Mouse (Mus musculus): ENCODE measurements around the gene Usp50. TPM values are rescaled to one million over a fixed set of nuclear protein-coding genes. Genes with fewer than 3 reads are reported as not detected.

The Usp50 gene
- polyA plus RNA-seq, 1 experiment from 2014 or later: 2.8 TPM

DNA sequence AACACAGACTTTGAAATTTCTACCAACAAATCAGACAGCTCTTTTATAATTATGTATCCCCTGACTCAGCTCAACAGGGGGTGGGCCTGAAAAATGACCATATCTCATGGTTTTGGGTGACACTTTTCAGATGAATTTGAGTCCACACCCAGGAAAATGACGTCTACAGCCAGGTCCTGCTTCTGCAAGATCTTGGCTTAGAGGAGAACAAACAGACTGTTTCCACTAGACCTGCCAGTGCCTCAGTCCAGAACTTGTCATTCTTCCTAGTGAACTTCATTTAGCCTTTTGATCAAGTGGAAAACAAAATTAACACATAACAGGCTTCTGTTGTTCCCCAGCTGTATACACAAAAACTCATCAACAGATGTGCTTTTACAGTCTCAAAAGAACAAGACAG, 6.9 kb downstream of the Usp50 start:
- no peaks in the 10 kb centered on the region for H3K36me3 ChIP-seq
- no peak overlapping the region for H3K4me3 ChIP-seq
- no peaks in the 10 kb centered on the region for H3K9me3 ChIP-seq (replicated peaks)
- no peaks in the 10 kb centered on the region for H3K27me3 ChIP-seq (ENCODE audit: low read depth, poor library complexity, severe bottlenecking)
- no peak overlapping the region for H3K27ac ChIP-seq (replicated peaks)
- DNase-seq (ENCODE audit: low spot score): no peak
- 82% methylated on average over 1 of the region's 1 CpGs for WGBS
- H3K4me1 ChIP-seq: no peaks in the 10 kb centered on the region

DNA sequence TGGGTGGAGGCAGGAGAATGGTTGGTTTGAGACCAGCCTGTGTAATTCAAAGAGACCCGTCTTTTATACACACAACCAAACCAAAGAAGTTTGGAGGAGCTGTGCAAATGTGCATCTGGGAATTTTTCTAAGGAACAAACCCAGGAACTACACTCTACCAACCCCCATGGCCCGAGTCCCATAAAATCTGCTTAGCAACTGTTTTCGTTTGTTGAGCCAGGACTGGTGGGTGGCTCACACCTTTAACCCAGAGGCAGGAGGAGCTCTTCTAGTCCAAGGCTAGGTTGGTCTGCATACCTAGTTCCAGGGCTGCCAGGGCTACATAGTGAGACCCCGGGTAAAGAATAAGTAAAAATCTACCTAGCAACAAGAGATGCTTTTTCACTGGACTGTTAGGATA, 7.3 kb downstream of the Usp50 start:
- H3K9me3 ChIP-seq (replicated peaks): no peaks in the 10 kb centered on the region
- no peaks in the 10 kb centered on the region for H3K27me3 ChIP-seq (ENCODE audit: low read depth, poor library complexity, severe bottlenecking)
- no peak overlapping the region for H3K27ac ChIP-seq (replicated peaks)
- DNase-seq (ENCODE audit: low spot score): no peak
- H3K4me3 ChIP-seq: no peak overlapping the region
- no peaks in the 10 kb centered on the region for H3K4me1 ChIP-seq
- 82% methylated on average over 4 of the region's 4 CpGs for WGBS
- no peaks in the 10 kb centered on the region for H3K36me3 ChIP-seq

DNA sequence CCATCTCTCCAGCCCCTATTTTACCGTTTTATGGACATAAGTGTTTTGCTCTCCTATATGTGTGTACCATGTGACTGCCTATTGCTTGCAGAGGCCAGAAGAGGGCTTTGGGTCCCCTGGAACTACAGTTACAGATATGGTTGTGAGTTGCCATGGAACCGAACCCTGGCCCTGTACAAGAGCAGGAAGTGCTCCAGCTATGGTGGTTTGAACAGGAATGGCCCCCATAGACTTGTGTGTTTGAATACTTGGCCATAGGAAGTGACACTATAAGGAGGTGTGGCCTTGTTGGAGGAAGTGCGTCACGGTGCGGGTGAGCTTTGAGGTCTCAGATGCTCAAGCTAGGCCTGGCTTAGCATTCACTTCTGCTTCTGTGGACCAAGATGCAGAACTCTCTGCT, 11.1 kb downstream of the Usp50 start:
- H3K4me3 ChIP-seq: no peak overlapping the region
- no peak for DNase-seq (ENCODE audit: low spot score)
- no peaks in the 10 kb centered on the region for H3K4me1 ChIP-seq
- no peak overlapping the region for H3K27ac ChIP-seq (replicated peaks)
- no peaks in the 10 kb centered on the region for H3K27me3 ChIP-seq (ENCODE audit: low read depth, poor library complexity, severe bottlenecking)
- no peaks in the 10 kb centered on the region for H3K36me3 ChIP-seq
- no peaks in the 10 kb centered on the region for H3K9me3 ChIP-seq (replicated peaks)
- WGBS: 91% methylated on average over 5 of the region's 5 CpGs

DNA sequence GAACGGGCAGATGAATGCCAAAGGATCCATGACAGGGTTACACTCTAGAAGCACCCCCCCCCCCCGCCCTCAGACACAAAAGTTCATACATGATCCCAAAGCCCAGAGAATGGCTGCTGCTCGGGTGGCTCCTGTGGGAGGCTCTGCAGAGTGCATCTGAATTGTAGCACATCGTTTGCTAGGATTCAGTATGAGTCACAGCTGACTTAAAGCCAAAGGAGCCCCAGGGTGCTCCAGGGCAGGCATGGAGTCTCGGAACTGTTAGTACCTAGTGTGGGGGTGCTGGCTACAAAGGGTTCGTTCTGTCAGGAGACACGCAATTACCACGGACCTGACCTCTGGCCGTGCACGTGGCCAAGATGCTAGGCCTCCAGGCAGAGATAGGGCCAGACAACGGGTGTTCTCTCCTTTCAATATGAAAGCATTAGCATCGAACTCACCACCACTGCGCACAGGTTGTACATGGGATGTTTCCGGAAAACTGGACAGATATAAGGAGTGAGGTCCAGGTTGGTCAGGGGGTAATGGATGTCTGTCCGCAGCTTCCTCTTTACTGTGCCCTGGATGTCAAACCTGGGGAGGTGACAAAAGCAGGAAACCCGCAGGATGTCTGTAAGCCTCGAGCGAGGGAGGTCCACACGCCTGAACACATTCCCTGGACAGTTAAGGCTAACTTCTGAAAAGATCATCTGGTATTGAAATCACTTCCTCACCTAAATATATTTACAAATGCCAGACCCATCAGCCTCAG, 13.7 kb downstream of the Usp50 start:
- Histone ChIP-seq H3K27ac (replicated peaks) (no peak overlapping the region), H3K9me3 (replicated peaks) (no peaks in the 10 kb centered on the region), H3K4me1 (peaks cover 6% of the 10 kb centered on the region; the same call in 1 of the 2 replicates), H3K36me3 (peaks cover 5% of the 10 kb centered on the region; the same call in 1 of the 2 replicates), H3K27me3 (ENCODE audit: low read depth, poor library complexity, severe bottlenecking) (no peaks in the 10 kb centered on the region), H3K4me3 (no peak overlapping the region)
- DNase-seq (ENCODE audit: low spot score): no peak
- 82% methylated on average over 19 of the region's 19 CpGs for WGBS

DNA sequence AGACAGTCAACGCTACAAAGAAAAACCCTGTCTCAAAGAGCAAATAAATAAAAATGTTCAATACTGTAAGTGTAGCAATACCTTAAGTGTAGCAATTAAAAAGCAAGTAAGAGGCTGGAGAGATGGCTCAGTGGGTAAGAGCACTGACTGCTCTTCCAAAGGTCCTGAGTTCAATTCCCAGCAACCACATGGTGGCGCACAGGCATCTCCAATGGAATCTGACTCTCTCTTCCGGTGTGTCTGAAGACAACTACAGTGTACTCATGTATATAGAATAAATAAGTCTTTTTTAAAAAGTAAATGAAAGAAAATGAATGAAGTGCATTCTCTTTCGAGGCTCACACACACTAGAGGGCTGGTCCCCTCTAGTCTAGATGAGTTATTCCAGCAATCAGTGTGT, 15.1 kb downstream of the Usp50 start:
- peaks cover 16% of the 10 kb centered on the region for H3K36me3 ChIP-seq
- H3K27ac ChIP-seq (replicated peaks): no peak overlapping the region
- no peaks in the 10 kb centered on the region for H3K27me3 ChIP-seq (ENCODE audit: low read depth, poor library complexity, severe bottlenecking)
- no peak for DNase-seq (ENCODE audit: low spot score)
- peaks cover 6% of the 10 kb centered on the region; the same call in 1 of the 2 replicates for H3K4me1 ChIP-seq
- no peaks in the 10 kb centered on the region for H3K9me3 ChIP-seq (replicated peaks)
- 87% methylated on average over 4 of the region's 4 CpGs for WGBS
- H3K4me3 ChIP-seq: no peak overlapping the region

DNA sequence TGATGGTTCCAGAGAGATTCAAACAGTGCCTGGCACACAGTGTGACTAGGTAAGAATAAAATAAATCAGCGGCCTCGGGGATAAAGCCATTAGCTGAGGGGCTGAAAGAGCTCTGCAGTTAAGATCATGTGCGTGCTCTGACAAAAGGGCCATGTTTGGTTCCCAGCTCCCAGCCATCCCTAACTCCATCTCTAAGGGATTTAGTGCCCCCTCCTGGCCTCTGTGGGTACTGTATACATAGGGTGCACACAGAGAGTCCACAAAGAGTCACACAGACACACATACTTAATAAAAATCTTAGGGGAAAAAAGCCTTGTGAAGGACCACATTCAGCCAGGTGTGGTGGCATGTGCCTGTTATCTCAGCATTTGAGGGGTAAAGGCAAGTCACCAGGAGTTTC, 15.7 kb downstream of the Usp50 start:
- Histone ChIP-seq H3K27me3 (ENCODE audit: low read depth, poor library complexity, severe bottlenecking) (no peaks in the 10 kb centered on the region), H3K4me1 (peaks cover 6% of the 10 kb centered on the region; the same call in 1 of the 2 replicates), H3K9me3 (replicated peaks) (no peaks in the 10 kb centered on the region), H3K4me3 (no peak overlapping the region), H3K27ac (replicated peaks) (no peak overlapping the region), H3K36me3 (peaks cover 22% of the 10 kb centered on the region)
- 96% methylated on average over 3 of the region's 3 CpGs for WGBS
- no peak for DNase-seq (ENCODE audit: low spot score)

DNA sequence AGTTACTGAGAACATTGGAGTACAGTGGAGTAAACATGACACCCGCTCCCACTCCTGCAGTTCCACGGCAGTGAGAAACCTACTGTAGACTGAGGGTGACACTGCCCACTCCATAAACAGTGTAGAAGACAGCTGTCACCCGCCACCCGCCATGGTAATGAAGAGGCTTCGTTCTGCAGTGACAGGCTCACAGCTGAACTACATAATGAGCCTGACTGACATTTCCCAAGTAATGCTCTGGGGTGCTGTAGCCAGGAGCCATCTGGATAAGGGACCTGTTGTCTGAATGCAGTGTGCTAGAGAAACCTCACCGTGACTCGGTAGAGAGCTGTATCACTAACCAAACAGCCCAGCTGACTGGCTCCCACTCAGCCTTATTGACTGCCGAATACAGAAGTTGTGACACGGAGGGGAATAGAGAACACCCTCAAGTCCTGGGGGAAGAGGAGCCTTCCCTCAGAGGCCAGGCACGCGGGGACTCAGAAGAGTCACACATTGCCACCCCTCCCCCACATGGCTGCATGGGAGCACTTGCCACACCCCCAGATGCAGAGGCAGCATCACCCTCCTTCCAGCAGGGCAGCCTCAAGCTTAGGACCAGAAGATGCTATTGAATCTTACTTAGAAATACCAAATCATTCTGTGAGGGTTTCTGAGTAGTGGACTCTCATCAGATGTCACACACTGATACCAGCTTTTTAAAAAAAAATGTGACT, 17.2 kb downstream of the Usp50 start:
- no peaks in the 10 kb centered on the region for H3K9me3 ChIP-seq (replicated peaks)
- H3K36me3 ChIP-seq: peaks cover 37% of the 10 kb centered on the region
- 59% methylated on average over 11 of the region's 11 CpGs for WGBS
- DNase-seq (ENCODE audit: low spot score): no peak
- no peaks in the 10 kb centered on the region for H3K27me3 ChIP-seq (ENCODE audit: low read depth, poor library complexity, severe bottlenecking)
- no peak overlapping the region for H3K27ac ChIP-seq (replicated peaks)
- H3K4me1 ChIP-seq: peaks cover 6% of the 10 kb centered on the region; the same call in 1 of the 2 replicates
- H3K4me3 ChIP-seq: no peak overlapping the region

DNA sequence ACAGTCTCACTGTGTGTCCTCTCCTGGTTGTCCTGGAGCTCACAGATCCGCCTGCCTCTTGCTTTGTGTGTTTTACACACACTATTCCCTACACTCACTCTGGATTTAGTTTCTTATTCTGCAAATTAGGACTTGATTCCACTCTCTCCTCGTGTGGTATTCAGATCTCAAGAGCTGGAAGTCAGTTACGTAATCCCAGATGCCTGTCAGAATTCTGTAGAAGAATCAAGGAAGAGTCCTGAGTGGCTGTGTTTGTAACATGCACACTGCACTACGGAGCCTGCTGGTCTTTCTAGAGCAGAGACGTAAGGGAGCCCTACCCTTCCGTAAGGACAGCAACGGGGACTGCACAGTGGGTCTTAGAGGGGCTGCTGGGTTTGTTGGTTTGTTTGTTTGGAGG, 23.9 kb downstream of the Usp50 start:
- DNase-seq (ENCODE audit: low spot score): no peak
- no peaks in the 10 kb centered on the region for H3K9me3 ChIP-seq (replicated peaks)
- peaks cover 95% of the 10 kb centered on the region for H3K36me3 ChIP-seq
- no peak overlapping the region for H3K27ac ChIP-seq (replicated peaks)
- no peak overlapping the region for H3K4me3 ChIP-seq
- H3K4me1 ChIP-seq: no peaks in the 10 kb centered on the region
- H3K27me3 ChIP-seq (ENCODE audit: low read depth, poor library complexity, severe bottlenecking): no peaks in the 10 kb centered on the region
- WGBS: 92% methylated on average over 7 of the region's 7 CpGs

DNA sequence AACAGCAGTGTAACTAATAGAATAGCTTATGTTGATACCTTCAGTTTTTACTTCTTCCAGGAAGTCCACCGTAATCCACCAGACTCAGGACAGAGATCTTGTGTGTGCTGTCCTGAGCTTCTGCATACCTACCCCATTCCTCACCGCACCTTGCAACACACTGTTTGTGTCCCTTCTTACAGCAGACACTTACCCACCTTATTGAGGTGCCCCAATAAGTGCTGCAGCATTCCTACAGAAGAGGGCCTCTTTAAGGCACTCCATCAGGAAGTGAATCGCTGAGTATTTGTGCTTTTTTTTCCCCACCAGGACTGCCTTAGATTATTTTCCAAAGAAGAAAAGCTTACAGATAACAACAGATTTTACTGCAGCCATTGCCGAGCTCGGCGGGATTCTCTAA, 27.6 kb downstream of the Usp50 start:
- no peak overlapping the region for H3K27ac ChIP-seq (replicated peaks)
- WGBS: 95% methylated on average over 6 of the region's 6 CpGs
- H3K36me3 ChIP-seq: peaks cover 98% of the 10 kb centered on the region
- H3K4me1 ChIP-seq: no peaks in the 10 kb centered on the region
- no peak overlapping the region for H3K4me3 ChIP-seq
- no peaks in the 10 kb centered on the region for H3K9me3 ChIP-seq (replicated peaks)
- no peak for DNase-seq (ENCODE audit: low spot score)
- H3K27me3 ChIP-seq (ENCODE audit: low read depth, poor library complexity, severe bottlenecking): no peaks in the 10 kb centered on the region

DNA sequence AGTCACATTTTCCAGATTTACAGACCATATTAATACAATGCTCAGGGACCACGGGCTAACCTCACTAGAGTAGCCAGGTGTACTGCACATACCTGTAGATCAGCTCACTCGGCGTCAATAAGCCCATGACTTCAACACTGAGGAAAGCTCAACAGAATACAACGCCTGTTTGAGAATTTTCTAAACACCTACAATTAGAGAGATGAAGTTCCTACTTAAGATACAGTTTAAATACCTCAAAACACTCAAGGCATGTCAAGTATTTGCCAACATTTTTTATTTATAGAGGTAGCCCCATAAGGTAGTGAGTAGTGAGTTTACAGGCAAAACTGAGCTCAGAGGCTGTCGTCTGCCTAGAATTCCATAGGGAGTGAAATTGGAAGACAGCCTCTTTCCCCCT, 39.9 kb downstream of the Usp50 start:
- H3K9me3 ChIP-seq (replicated peaks): no peaks in the 10 kb centered on the region
- H3K27me3 ChIP-seq (ENCODE audit: low read depth, poor library complexity, severe bottlenecking): no peaks in the 10 kb centered on the region
- 93% methylated on average over 5 of the region's 5 CpGs for WGBS
- no peaks in the 10 kb centered on the region for H3K4me1 ChIP-seq
- DNase-seq (ENCODE audit: low spot score): no peak
- H3K4me3 ChIP-seq: no peak overlapping the region
- H3K27ac ChIP-seq (replicated peaks): no peak overlapping the region
- peaks cover 95% of the 10 kb centered on the region for H3K36me3 ChIP-seq

DNA sequence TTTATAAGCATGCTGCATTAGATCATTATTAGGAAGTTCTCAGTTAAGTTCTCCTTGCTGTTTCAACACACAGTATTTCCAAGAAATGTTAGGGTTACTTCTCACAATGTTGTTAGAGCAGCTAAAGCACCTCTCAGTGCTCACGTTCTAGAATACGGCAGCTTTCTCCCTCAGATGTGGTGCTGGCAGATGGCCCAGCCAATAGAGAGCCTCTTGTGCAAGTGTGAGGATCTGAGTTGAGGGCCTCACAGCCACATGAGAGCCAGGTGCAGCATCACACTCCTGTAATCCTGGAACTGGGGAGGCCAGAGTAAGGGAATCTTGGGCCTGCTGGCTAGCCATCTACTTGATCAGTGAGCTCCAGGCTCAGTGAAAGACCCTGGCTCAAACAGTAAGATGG, 43.0 kb downstream of the Usp50 start:
- H3K9me3 ChIP-seq (replicated peaks): no peaks in the 10 kb centered on the region
- H3K27me3 ChIP-seq (ENCODE audit: low read depth, poor library complexity, severe bottlenecking): no peaks in the 10 kb centered on the region
- 90% methylated on average over 2 of the region's 2 CpGs for WGBS
- H3K36me3 ChIP-seq: peaks cover 92% of the 10 kb centered on the region
- no peak overlapping the region for H3K4me3 ChIP-seq
- no peak for DNase-seq (ENCODE audit: low spot score)
- H3K4me1 ChIP-seq: no peaks in the 10 kb centered on the region
- no peak overlapping the region for H3K27ac ChIP-seq (replicated peaks)

DNA sequence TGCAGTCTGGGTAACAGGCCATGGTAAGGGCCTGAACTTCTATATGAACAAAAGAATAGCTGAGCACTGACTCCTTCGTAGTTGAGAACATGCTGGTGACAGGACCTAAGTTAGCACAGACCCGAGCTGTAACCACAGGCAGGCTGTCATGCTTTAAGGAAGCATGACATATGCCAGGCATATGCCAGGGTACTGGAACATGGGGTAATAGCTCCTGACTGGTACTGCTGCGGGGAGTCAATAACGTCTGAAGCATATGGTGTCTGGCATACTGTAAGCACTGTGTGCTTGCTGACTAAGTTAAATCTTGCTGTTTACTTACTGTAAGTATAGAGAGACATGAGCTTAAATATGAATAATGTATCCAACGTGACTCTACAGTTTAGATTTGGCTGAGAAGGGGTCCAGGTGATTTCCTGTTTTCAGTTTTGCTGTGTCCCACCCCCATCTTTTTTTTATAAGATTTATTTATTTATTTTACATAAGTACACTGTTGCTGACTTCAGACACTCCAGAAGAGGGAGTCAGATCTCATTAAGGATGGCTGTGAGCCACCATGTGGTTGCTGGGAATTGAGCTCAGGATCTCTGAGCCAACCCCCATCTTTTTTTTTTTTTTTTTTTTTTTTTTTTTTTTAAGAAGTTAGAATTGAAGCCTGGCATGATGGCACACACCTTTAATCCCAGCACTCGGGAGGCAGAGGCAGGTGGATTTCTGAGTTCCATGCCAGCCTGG, 47.8 kb downstream of the Usp50 start:
- Histone ChIP-seq H3K9me3 (replicated peaks) (no peaks in the 10 kb centered on the region), H3K4me3 (no peak overlapping the region), H3K27me3 (ENCODE audit: low read depth, poor library complexity, severe bottlenecking) (no peaks in the 10 kb centered on the region), H3K36me3 (peaks cover 87% of the 10 kb centered on the region), H3K4me1 (no peaks in the 10 kb centered on the region), H3K27ac (replicated peaks) (no peak overlapping the region)
- no peak for DNase-seq (ENCODE audit: low spot score)
- WGBS: 90% methylated on average over 6 of the region's 6 CpGs

DNA sequence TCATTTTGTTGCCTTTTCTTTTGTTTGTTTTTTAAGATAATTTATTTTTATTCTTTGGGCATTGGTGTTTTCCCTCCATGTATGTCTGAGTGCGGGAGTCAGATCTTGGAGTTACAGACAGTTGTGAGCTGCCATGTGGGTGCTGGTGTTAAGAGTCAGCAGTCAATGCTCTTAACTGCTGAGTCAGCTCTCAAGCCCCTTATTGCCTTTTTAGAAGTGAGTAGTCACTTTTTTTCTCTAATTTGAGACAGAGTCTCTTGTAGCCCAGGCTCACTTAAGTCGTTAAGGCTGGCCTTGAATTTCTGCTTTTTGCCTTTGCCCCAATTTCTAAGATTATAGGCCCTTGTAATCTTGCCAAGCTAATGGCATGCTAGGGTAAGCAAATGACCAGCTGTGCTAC, 52.8 kb downstream of the Usp50 start:
- H3K9me3 ChIP-seq (replicated peaks): no peaks in the 10 kb centered on the region
- DNase-seq (ENCODE audit: low spot score): no peak
- no peak overlapping the region for H3K4me3 ChIP-seq
- no peak overlapping the region for H3K27ac ChIP-seq (replicated peaks)
- H3K36me3 ChIP-seq: peaks cover 76% of the 10 kb centered on the region
- H3K27me3 ChIP-seq (ENCODE audit: low read depth, poor library complexity, severe bottlenecking): no peaks in the 10 kb centered on the region
- WGBS: 94% methylated on average over 2 of the region's 2 CpGs
- H3K4me1 ChIP-seq: no peaks in the 10 kb centered on the region
